ENCODE assay signal across 8 mouse cellular contexts in the genomic region with DNA sequence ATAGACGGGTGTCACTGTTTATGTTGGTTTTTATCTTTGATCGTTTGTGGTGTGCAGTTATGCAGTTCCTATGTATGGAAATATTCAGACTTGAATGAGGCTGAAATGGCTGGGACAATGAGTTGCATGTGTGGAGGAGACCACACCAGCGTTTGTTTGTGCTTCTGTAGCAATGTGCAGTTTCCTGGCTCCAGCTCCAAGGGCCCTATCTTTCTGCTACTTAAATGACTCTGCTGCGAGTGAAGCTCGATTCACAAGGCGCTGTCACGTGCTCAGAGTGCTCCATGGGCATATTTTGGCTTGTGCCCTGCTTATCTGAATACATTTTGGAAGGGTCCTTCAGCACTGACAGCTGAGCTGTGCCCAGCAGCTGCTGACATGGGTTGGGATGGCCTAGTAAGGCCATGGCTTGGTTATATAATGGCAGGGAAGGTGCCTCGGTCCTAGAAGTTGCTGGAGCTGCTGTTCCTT. TPM values are rescaled to one million over a fixed set of nuclear protein-coding genes. Genes with fewer than 3 reads are reported as not detected.
DNase-seq lines count a peak whose midpoint lies in the region; ATAC-seq lines count a peak whose summit lies in the region.

No protein-coding gene starts in this region.

- peaks cover 15% of the 10 kb centered on the region for H3K4me1 ChIP-seq in brown adipose tissue, adult 24 weeks (ENCODE audit: control insufficient read depth, insufficient read depth, insufficient read length, low read length)
- H3K4me1 ChIP-seq in forebrain, embryonic 15.5 days = peaks cover 44% of the 10 kb centered on the region
- H3K4me1 ChIP-seq in limb, embryonic 13.5 days = peaks cover 41% of the 10 kb centered on the region
- H3K4me1 ChIP-seq in midbrain, embryonic 14.5 days (ENCODE audit: control insufficient read depth, insufficient read depth, low read length) = peaks cover 41% of the 10 kb centered on the region

- H3K27ac ChIP-seq in brown adipose tissue, adult 24 weeks (replicated peaks; ENCODE audit: low read depth, low read length) = peak overlapping the region; percentile 32; the same call in 1 of the 2 replicates
- peak overlapping the region; percentile 58 for H3K27ac ChIP-seq in forebrain, embryonic 15.5 days (replicated peaks)
- peak overlapping the region; percentile 66; the same call in 1 of the 2 replicates for H3K27ac ChIP-seq in limb, embryonic 13.5 days
- peak overlapping the region; percentile 28; the same call in 1 of the 2 replicates for H3K27ac ChIP-seq in midbrain, embryonic 14.5 days (replicated peaks; ENCODE audit: low read depth, low read length)

- H3K27me3 ChIP-seq in forebrain, embryonic 15.5 days = no peaks in the 10 kb centered on the region
- no peaks in the 10 kb centered on the region for H3K27me3 ChIP-seq in limb, embryonic 13.5 days
- no peaks in the 10 kb centered on the region for H3K27me3 ChIP-seq in midbrain, embryonic 14.5 days (ENCODE audit: control insufficient read depth, insufficient read depth, low read length)

- peak overlapping the region; percentile 73 for H3K4me2 ChIP-seq in forebrain, embryonic 15.5 days (replicated peaks)
- H3K4me2 ChIP-seq in limb, embryonic 13.5 days (replicated peaks) = peak overlapping the region; percentile 86
- H3K4me2 ChIP-seq in midbrain, embryonic 14.5 days (ENCODE audit: low read length) = peak overlapping the region; percentile 84

- no peak for ATAC-seq in forebrain, embryonic 15.5 days (replicated peaks)
- no peak for ATAC-seq in limb, embryonic 13.5 days (ENCODE audit: low FRiP score, low read depth)
- no peak for ATAC-seq in midbrain, embryonic 14.5 days (ENCODE audit: low FRiP score, low TSS enrichment)

- H3K9me3 ChIP-seq in forebrain, embryonic 15.5 days = no peaks in the 10 kb centered on the region
- H3K9me3 ChIP-seq in limb, embryonic 13.5 days = no peaks in the 10 kb centered on the region
- H3K9me3 ChIP-seq in midbrain, embryonic 14.5 days (ENCODE audit: control insufficient read depth, low read length) = no peaks in the 10 kb centered on the region

- 17% methylated on average over 8 of the region's 8 CpGs for WGBS in forebrain, embryonic 15.5 days
- WGBS in limb, embryonic 13.5 days = 28% methylated on average over 8 of the region's 8 CpGs
- 32% methylated on average over 8 of the region's 8 CpGs for WGBS in midbrain, embryonic 14.5 days

- H3K9ac ChIP-seq in forebrain, embryonic 15.5 days (replicated peaks) = peak overlapping the region; percentile 4; the same call in 1 of the 2 replicates
- H3K9ac ChIP-seq in limb, embryonic 13.5 days = no peak overlapping the region
- H3K9ac ChIP-seq in midbrain, embryonic 14.5 days (replicated peaks; ENCODE audit: low read length) = peak overlapping the region; percentile 17; the same call in 1 of the 2 replicates

- no peaks in the 10 kb centered on the region for H3K36me3 ChIP-seq in forebrain, embryonic 15.5 days
- H3K36me3 ChIP-seq in limb, embryonic 13.5 days = peaks cover 12% of the 10 kb centered on the region
- 0 out of 2 replicates have a peak, but pooled peaks cover 8% of the 10 kb centered on the region for H3K36me3 ChIP-seq in midbrain, embryonic 14.5 days (ENCODE audit: control insufficient read depth, insufficient read depth, low read length)

- peak; percentile 13 for DNase-seq in embryo, embryonic 11 days
- no peak for DNase-seq in embryo, embryonic 10 days (ENCODE audit: low spot score)
- peak; percentile 66 for DNase-seq in heart, postnatal 4 days
- DNase-seq in midbrain, embryonic 14.5 days = peak; percentile 51
- no peak for DNase-seq in spleen, postnatal 4 days (ENCODE audit: low spot score in 2 of 2)

- peak overlapping the region; percentile 2; the same call in 1 of the 2 replicates for H3K4me3 ChIP-seq in brown adipose tissue, adult 24 weeks (ENCODE audit: insufficient read depth, low read depth, low read length)
- H3K4me3 ChIP-seq in forebrain, embryonic 15.5 days = peak overlapping the region; percentile 7; the same call in 1 of the 2 replicates
- peak overlapping the region; percentile 7; the same call in 1 of the 2 replicates for H3K4me3 ChIP-seq in limb, embryonic 13.5 days
- peak overlapping the region; percentile 96; the same call in 1 of the 2 replicates for H3K4me3 ChIP-seq in midbrain, embryonic 14.5 days (replicated peaks; ENCODE audit: low read depth, low read length)

RNA-seq across cellular contexts. Expression of gene Sik3, which starts 2.5 kb away (rescaled TPM):
- polyA plus RNA-seq in brown adipose tissue, adult 24 weeks (2012; ENCODE audit: insufficient read depth, insufficient read length, missing spikeins) = 14.9 and 16.1 TPM in 2 replicates
- polyA plus RNA-seq in forebrain, embryonic 15.5 days (2015; fragmentation: Nextera tagmentation; extraction: Ambion mirVana) = 7.8 and 9.2 TPM in 2 replicates
- total RNA-seq in heart, postnatal 4 days (2021) = 10 to 100 TPM; 64.6 to 66.9 TPM
- 8.2 and 9.4 TPM in 2 replicates for polyA plus RNA-seq in limb, embryonic 13.5 days (2015; fragmentation: Nextera tagmentation; extraction: Ambion mirVana)
- 10.3 and 11.4 TPM in 2 replicates for polyA plus RNA-seq in midbrain, embryonic 14.5 days (2014; fragmentation: Nextera tagmentation; extraction: Ambion mirVana)

RNA-seq across cellular contexts. Expression of gene Pafah1b2, which starts 2.6 kb away (rescaled TPM):
- polyA plus RNA-seq in brown adipose tissue, adult 24 weeks (2012; ENCODE audit: insufficient read depth, insufficient read length, missing spikeins) = 27.8 and 43.8 TPM in 2 replicates
- polyA plus RNA-seq in forebrain, embryonic 15.5 days (2015; fragmentation: Nextera tagmentation; extraction: Ambion mirVana) = 284 and 289 TPM in 2 replicates
- 100 to 1,000 TPM; 104 TPM for total RNA-seq in heart, postnatal 4 days (2021)
- polyA plus RNA-seq in limb, embryonic 13.5 days (2015; fragmentation: Nextera tagmentation; extraction: Ambion mirVana) = 201 and 218 TPM in 2 replicates
- polyA plus RNA-seq in midbrain, embryonic 14.5 days (2014; fragmentation: Nextera tagmentation; extraction: Ambion mirVana) = 291 and 338 TPM in 2 replicates

Comparison
In these comparisons a context has a peak if more than half of its experiments do, and no peak if none do; other contexts are left out.
1. DNase-seq: peak in embryo, embryonic 11 days (single experiment), heart, postnatal 4 days (single experiment) and midbrain, embryonic 14.5 days (single experiment); none in embryo, embryonic 10 days (single experiment) and spleen, postnatal 4 days (0 of 2).
2. H3K4me3 ChIP-seq: peak in every context shown above with its lines; median percentile 96 in midbrain, embryonic 14.5 days; 7 in forebrain, embryonic 15.5 days; 7 in limb, embryonic 13.5 days; 2 in brown adipose tissue, adult 24 weeks.
3. Peak in every context shown above with its lines, with median percentiles within 50 percentile points of each other: H3K27ac ChIP-seq and H3K4me2 ChIP-seq.